Mouse (Mus musculus): Measurements from ENCODE around the gene Usp2.

Usp2 gene

GRCm38 (mm10) chr9:44066785-44067225 lies at the start of gene Usp2:
Gene Usp2, plus strand, starts transcription at chr9:44067021.
- DNase-seq (ENCODE audit: low spot score in 2 of 2), result peak; percentile 98 to 99

GRCm38 (mm10) chr9:44017846-44018245 lies 49.0 kb upstream of the Usp2 start:
- DNase-seq (ENCODE audit: low spot score in 2 of 2), result no peak

- DNase-seq (ENCODE audit: low spot score in 2 of 2), result no peak
Measured at GRCm38 (mm10) chr9:44020001-44020400, 46.8 kb upstream of the Usp2 start.

- DNase-seq (ENCODE audit: low spot score in 2 of 2), result no peak
Measured at GRCm38 (mm10) chr9:44022100-44022847, 44.5 kb upstream of the Usp2 start.

GRCm38 (mm10) chr9:44024096-44024495 lies 42.7 kb upstream of the Usp2 start:
- DNase-seq (ENCODE audit: low spot score in 2 of 2), result no peak

GRCm38 (mm10) chr9:44029580-44030236 lies 37.1 kb upstream of the Usp2 start:
- DNase-seq (ENCODE audit: low spot score in 2 of 2), result peak; percentile 6 to 7

GRCm38 (mm10) chr9:44030646-44031045 lies 36.2 kb upstream of the Usp2 start:
- DNase-seq (ENCODE audit: low spot score in 2 of 2), result no peak

- no peak for DNase-seq (ENCODE audit: low spot score in 2 of 2)
Measured at GRCm38 (mm10) chr9:44031079-44031478, 35.7 kb upstream of the Usp2 start.

- DNase-seq (ENCODE audit: low spot score in 2 of 2), result no peak
Measured at GRCm38 (mm10) chr9:44031946-44032345, 34.9 kb upstream of the Usp2 start.

GRCm38 (mm10) chr9:44033317-44033716 lies 33.5 kb upstream of the Usp2 start:
- DNase-seq (ENCODE audit: low spot score in 2 of 2), result no peak

- no peak for DNase-seq (ENCODE audit: low spot score in 2 of 2)
Measured at GRCm38 (mm10) chr9:44033957-44034727, 32.7 kb upstream of the Usp2 start.

GRCm38 (mm10) chr9:44037106-44037505 lies 29.7 kb upstream of the Usp2 start:
- DNase-seq (ENCODE audit: low spot score in 2 of 2), result no peak

- DNase-seq (ENCODE audit: low spot score in 2 of 2), result peak; percentile 96 to 97
Measured at GRCm38 (mm10) chr9:44041511-44042395, 25.1 kb upstream of the Usp2 start.

GRCm38 (mm10) chr9:44042396-44042680 lies 24.5 kb upstream of the Usp2 start:
- no peak for DNase-seq (ENCODE audit: low spot score in 2 of 2)

GRCm38 (mm10) chr9:44042836-44043707 lies 23.7 kb upstream of the Usp2 start, which contains the start of gene Thy1:
Gene Thy1, plus strand, starts transcription at chr9:44043384.
- peak; percentile 98 for DNase-seq (ENCODE audit: low spot score in 2 of 2)

GRCm38 (mm10) chr9:44043708-44044425 lies 23.0 kb upstream of the Usp2 start:
- peak in 1 of 2 experiments; percentile 98 for DNase-seq (ENCODE audit: low spot score in 2 of 2)

- DNase-seq (ENCODE audit: low spot score in 2 of 2), result peak; percentile 98
Measured at GRCm38 (mm10) chr9:44044426-44045157, 22.2 kb upstream of the Usp2 start.

- peak; percentile 96 to 97 for DNase-seq (ENCODE audit: low spot score in 2 of 2)
Measured at GRCm38 (mm10) chr9:44045158-44045883, 21.5 kb upstream of the Usp2 start.

GRCm38 (mm10) chr9:44045884-44046272 lies 20.9 kb upstream of the Usp2 start:
- DNase-seq (ENCODE audit: low spot score in 2 of 2), result no peak

All from heart, adult 9 months (tissue).